Mouse (Mus musculus) erythroblast, embryonic 14.5 days (primary cell): ENCODE measurements around the gene Dazap2. TPM values are rescaled to one million over a fixed set of nuclear protein-coding genes. Genes with fewer than 3 reads are reported as not detected.

Experiments used
- H3K27me3 ChIP-seq: 2 replicates; pipeline ENCODE4 v1.6.1; 2012; ENCODE audit warnings: inconsistent platforms; ENCODE audit not compliant: control insufficient read depth
- H3K36me3 ChIP-seq: 2 replicates; pipeline ENCODE4 v1.6.1; 2012; ENCODE audit warnings: mild to moderate bottlenecking, inconsistent platforms; ENCODE audit not compliant: control insufficient read depth
- H3K4me1 ChIP-seq: 2 replicates; pipeline ENCODE4 v1.6.1; 2012; ENCODE audit warnings: inconsistent platforms; ENCODE audit not compliant: control insufficient read depth
- H3K4me3 ChIP-seq: replicated peaks from 2 replicates; pipeline ENCODE3; 2012; ENCODE audit warnings: moderate library complexity, mild to moderate bottlenecking, inconsistent platforms
- H3K9me3 ChIP-seq: 2 replicates; pipeline ENCODE4 v1.6.1; 2012; ENCODE audit warnings: low read length, inconsistent platforms, mixed read lengths; ENCODE audit not compliant: control insufficient read depth
- GATA1 ChIP-seq: IDR thresholded peaks from 2 replicates; pipeline ENCODE4 v1.6.1; 2012; ENCODE audit warnings: low read length, inconsistent platforms, mixed read lengths
- TAL1 ChIP-seq: IDR thresholded peaks from 3 replicates; pipeline ENCODE4 v1.6.1; 2012; ENCODE audit warnings: low read length, inconsistent platforms, mixed read lengths
- polyA plus RNA-seq: library from polyadenylated mRNA; stranded (reverse); fragments of >175 nt; gene quantifications from 2 replicates; pipeline ENCODE4 v1.2.3, GENCODE M21; 2012

Dazap2 gene
- polyA plus RNA-seq = 6.5 and 6.8 TPM in 2 replicates

- H3K4me1 ChIP-seq = peaks cover 36% of the 10 kb centered on the region
- TF ChIP-seq GATA1 (no peak), TAL1 (no peak)
Measured at GRCm38 (mm10) chr15:100614996-100615824, at the start of gene Dazap2. TSS of gene Dazap2 (plus strand) at chr15:100615349.

DNA sequence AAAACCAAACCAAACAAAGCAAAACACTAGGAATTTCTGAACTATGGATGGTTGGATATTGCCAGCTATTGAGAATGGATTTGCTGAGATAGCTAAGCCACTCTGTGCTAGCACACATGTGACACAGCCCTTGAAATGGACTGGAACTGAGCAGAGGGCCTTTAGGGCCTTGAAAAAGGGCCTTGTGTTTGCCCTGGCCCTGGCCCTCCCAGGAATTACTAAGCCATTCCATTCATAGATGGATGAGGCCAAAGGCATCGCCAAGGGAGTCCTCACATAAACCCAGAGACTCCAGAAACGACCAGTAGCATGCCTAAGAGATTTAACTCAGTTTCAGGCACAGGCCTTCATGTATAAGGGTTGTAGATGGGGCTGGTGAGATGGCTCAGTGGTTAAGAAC lies 48.6 kb upstream of the Dazap2 start:
- no peaks in the 10 kb centered on the region for H3K36me3 ChIP-seq
- TF ChIP-seq GATA1 (no peak), TAL1 (no peak)
- H3K4me3 ChIP-seq = no peak overlapping the region
- H3K4me1 ChIP-seq = no peaks in the 10 kb centered on the region
- peaks cover 5% of the 10 kb centered on the region for H3K27me3 ChIP-seq
- no peaks in the 10 kb centered on the region for H3K9me3 ChIP-seq

More at GRCm38 (mm10) chr15:100614996-100615824, at the start of gene Dazap2:
- Histone ChIP-seq H3K36me3 (peaks cover 39% of the 10 kb centered on the region), H3K9me3 (no peaks in the 10 kb centered on the region), H3K4me3 (peak within 1 kb of the TSS; percentile 89), H3K27me3 (no peaks in the 10 kb centered on the region)

DNA sequence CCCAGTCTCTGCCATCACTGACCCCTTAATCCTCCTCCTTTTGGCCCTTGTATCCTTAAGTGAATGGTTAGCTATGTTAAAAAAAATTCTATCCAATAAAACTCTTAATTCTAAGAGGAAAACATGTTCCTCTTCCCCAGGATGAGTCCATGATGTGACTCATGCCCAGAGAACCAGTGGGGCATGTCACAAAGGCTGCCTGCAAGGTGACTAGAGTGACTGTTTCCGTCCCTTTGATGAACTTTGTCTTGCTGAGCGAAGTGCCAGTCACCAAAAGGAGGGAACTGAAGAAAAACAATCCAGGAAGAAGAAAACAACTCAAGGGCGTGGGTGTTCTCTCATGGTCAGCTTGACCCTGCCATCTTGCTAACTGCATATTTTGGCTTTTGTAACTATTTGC lies 45.9 kb upstream of the Dazap2 start:
- Histone ChIP-seq H3K4me1 (no peaks in the 10 kb centered on the region), H3K4me3 (no peak overlapping the region), H3K9me3 (no peaks in the 10 kb centered on the region), H3K36me3 (no peaks in the 10 kb centered on the region), H3K27me3 (peaks cover 5% of the 10 kb centered on the region)
- TF ChIP-seq GATA1 (no peak), TAL1 (no peak)

DNA sequence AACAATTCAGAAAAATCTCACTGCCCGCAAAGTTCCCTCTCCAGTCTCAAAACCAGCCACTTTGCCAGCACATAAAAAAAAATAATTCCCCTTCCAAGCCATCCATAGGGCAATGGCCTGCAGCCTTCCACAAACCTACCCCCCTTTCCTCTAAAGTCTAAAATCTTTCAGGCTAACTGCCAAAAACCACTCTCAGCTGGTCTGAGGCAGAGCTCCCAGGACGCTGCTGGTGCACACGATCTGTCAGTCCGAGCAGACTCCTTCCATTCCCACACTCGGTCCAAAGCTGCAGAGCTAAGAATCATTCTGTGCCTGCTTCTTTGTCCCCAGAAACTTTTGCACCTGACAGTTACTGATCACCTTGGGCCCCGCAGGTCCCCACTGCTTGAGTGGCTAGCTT lies 41.2 kb upstream of the Dazap2 start:
- no peaks in the 10 kb centered on the region for H3K36me3 ChIP-seq
- H3K4me3 ChIP-seq = no peak overlapping the region
- no peaks in the 10 kb centered on the region for H3K9me3 ChIP-seq
- H3K27me3 ChIP-seq = peaks cover 5% of the 10 kb centered on the region
- H3K4me1 ChIP-seq = no peaks in the 10 kb centered on the region
- TF ChIP-seq TAL1 (no peak), GATA1 (peak; percentile 32; the same call in 1 of the 2 replicates)

GRCm38 (mm10) chr15:100574378-100574777 lies 40.8 kb upstream of the Dazap2 start:
- no peaks in the 10 kb centered on the region for H3K4me1 ChIP-seq
- H3K36me3 ChIP-seq = no peaks in the 10 kb centered on the region
- peaks cover 4% of the 10 kb centered on the region for H3K27me3 ChIP-seq
- H3K9me3 ChIP-seq = no peaks in the 10 kb centered on the region
- TF ChIP-seq GATA1 (no peak), TAL1 (no peak)
- no peak overlapping the region for H3K4me3 ChIP-seq

- TF ChIP-seq TAL1 (no peak), GATA1 (no peak)
- Histone ChIP-seq H3K9me3 (no peaks in the 10 kb centered on the region), H3K27me3 (peaks cover 2% of the 10 kb centered on the region; the same call in 1 of the 2 replicates), H3K4me1 (no peaks in the 10 kb centered on the region), H3K4me3 (no peak overlapping the region), H3K36me3 (no peaks in the 10 kb centered on the region)
Measured at GRCm38 (mm10) chr15:100575366-100575765, 39.8 kb upstream of the Dazap2 start.

DNA sequence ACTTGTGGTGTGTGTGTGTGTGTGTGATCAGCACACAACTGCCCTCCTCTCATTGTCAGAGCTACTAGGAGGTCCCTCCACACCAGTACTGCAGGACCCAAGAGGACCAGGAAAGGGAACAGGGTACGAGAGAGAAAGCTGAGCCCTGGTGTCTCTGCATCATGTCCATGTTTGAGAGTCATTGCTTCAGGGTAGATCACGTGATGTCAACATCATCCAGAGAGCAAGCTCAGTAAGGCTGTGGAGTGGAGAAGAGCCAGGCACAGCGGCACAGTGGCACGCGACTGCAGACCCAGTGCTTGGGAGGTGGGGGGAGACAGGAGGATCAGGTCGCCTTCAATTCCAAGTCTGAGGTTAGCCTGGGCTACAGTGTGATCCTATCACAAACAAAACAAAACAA lies 38.8 kb upstream of the Dazap2 start:
- H3K4me1 ChIP-seq = no peaks in the 10 kb centered on the region

GRCm38 (mm10) chr15:100576810-100577209 lies 38.3 kb upstream of the Dazap2 start:
- H3K36me3 ChIP-seq = no peaks in the 10 kb centered on the region
- H3K4me1 ChIP-seq = no peaks in the 10 kb centered on the region
- H3K4me3 ChIP-seq = no peak overlapping the region
- H3K27me3 ChIP-seq = peaks cover 2% of the 10 kb centered on the region; the same call in 1 of the 2 replicates
- no peak for TF ChIP-seq TAL1
- no peak for TF ChIP-seq GATA1
- H3K9me3 ChIP-seq = no peaks in the 10 kb centered on the region

More for the DNA sequence above, 38.8 kb upstream of the Dazap2 start:
- Histone ChIP-seq H3K9me3 (no peaks in the 10 kb centered on the region), H3K36me3 (no peaks in the 10 kb centered on the region), H3K4me3 (no peak overlapping the region), H3K27me3 (peaks cover 2% of the 10 kb centered on the region; the same call in 1 of the 2 replicates)
- TF ChIP-seq GATA1 (no peak), TAL1 (no peak)

GRCm38 (mm10) chr15:100577972-100578371 lies 37.2 kb upstream of the Dazap2 start:
- no peaks in the 10 kb centered on the region for H3K36me3 ChIP-seq
- H3K4me1 ChIP-seq = no peaks in the 10 kb centered on the region
- H3K4me3 ChIP-seq = no peak overlapping the region
- H3K27me3 ChIP-seq = peaks cover 4% of the 10 kb centered on the region
- TF ChIP-seq TAL1 (no peak), GATA1 (no peak)
- H3K9me3 ChIP-seq = no peaks in the 10 kb centered on the region
